ENCODE assay signal across 7 mouse cellular contexts in the genomic region with DNA sequence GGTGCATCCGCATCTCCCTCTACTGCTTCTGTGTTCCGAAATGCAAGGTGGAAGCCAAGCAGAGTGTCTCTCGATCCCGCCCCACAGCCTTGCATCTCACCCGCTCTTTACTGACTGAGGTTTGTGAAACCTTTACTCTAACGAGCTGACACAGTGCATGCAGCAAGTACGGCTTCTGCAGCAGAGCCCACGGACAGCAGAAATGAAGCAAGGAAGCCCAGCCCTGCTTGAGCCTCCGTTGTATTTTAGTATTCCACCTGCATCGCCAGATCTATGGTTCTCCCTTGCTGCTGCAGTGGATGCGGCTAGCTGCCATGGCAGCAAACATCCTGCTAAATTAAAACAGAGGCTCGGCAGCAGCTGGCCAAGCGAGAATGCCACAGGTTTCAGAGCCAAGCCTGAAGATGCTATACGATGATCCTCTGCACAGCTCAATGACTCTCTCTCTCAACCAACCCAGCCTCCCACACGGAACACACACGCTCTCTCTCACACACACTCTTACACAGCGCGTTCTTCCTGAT.
A peak's percentile ranks its signal among the peaks of the same experiment; 100 is the strongest.
DNase-seq lines count a peak whose midpoint lies in the region; ATAC-seq and TF ChIP-seq lines count a peak whose summit lies in the region.

No protein-coding gene starts in this region.

- H3K27me3 ChIP-seq in cerebellum, adult 2 months (ENCODE audit: control insufficient read depth, insufficient read depth, low read length), result no peaks in the 10 kb centered on the region

- TF ChIP-seq CTCF in cerebellum, adult 2 months (IDR thresholded peaks at IDR 0.05; ENCODE audit: borderline replicate concordance, insufficient read depth, low read depth, low read length), result no peak

- H3K4me3 ChIP-seq in cerebellum, adult 2 months (replicated peaks; ENCODE audit: insufficient read depth, low read depth, low read length), result peak overlapping the region; percentile 63

- TF ChIP-seq POLR2A in cerebellum, adult 2 months (IDR thresholded peaks at IDR 0.05; ENCODE audit: borderline replicate concordance, insufficient read depth, low read length), result no peak

- H3K4me1 ChIP-seq in cerebellum, adult 2 months (ENCODE audit: control insufficient read depth, insufficient read depth, low read length), result no peaks in the 10 kb centered on the region

- no peak overlapping the region for H3K27ac ChIP-seq in cerebellum, adult 2 months (ENCODE audit: insufficient read depth, low read length)

- peak; percentile 82 for ATAC-seq in frontal cortex, adult (ENCODE audit: low TSS enrichment)
- no peak for ATAC-seq in inflammation-experienced regulatory T-cells, adult 6 months

- peak; percentile 13 for DNase-seq in R1 (ENCODE audit: low read depth, low spot score)
- peak; percentile 56 to 59 for DNase-seq in cerebellum, adult 2 months
- peak; percentile 40 to 41 for DNase-seq in left cerebral cortex, postnatal 10 days (ENCODE audit: extremely low spot score in 1 of 2, low spot score in 2 of 2)
- peak; percentile 54 for DNase-seq in right cerebral cortex, postnatal 25 days
- no peak for DNase-seq in B cell, adult 2 months

- intact Hi-C loops in left cerebral cortex, postnatal 10 days (cut with DNase I), result no loop called here

- 1% methylated on average over 18 of the region's 18 CpGs for WGBS in cerebellum, adult 2 months

Comparison
In these comparisons a context has a peak if more than half of its experiments do, and no peak if none do; other contexts are left out.
1. DNase-seq: peak in R1 (single experiment), cerebellum, adult 2 months (2 of 2), left cerebral cortex, postnatal 10 days (2 of 2) and right cerebral cortex, postnatal 25 days (single experiment); none in B cell, adult 2 months (0 of 2).